Comparison of ENCODE assay signal across 25 mouse cellular contexts in genomic region chr5:73888391-73888790, GRCm38 (mm10).
DNase-seq lines count a peak whose midpoint lies in the region; ATAC-seq and TF ChIP-seq lines count a peak whose summit lies in the region.
"Had no signal": no experiment of that assay in that cellular context is flagged by ENCODE, and none has a peak within 500 bp of the region (broad histone marks: within the 10 kb centered on the region; RNA-seq: fewer than 3 reads in every experiment).

No protein-coding gene starts in this region.

- ATAC-seq in hindbrain, embryonic 11.5 days (ENCODE audit: low FRiP score) = no peak
- ATAC-seq in hindbrain, embryonic 16.5 days = no peak
- no peak for ATAC-seq in heart, embryonic 12.5 days (ENCODE audit: insufficient number of reproducible peaks, low FRiP score)
- ATAC-seq: forebrain, embryonic 15.5 days; hindbrain, postnatal 0 days; inflammation-experienced regulatory T-cells, adult 6 months; intestine, embryonic 16.5 days had no signal

- no peak overlapping the region for H3K9ac ChIP-seq in hindbrain, embryonic 11.5 days (ENCODE audit: low read depth, low read length)
- H3K9ac ChIP-seq in hindbrain, embryonic 16.5 days (ENCODE audit: low read depth, low read length) = no peak overlapping the region
- no peak overlapping the region for H3K9ac ChIP-seq in heart, embryonic 12.5 days
- H3K9ac ChIP-seq: embryonic facial prominence, embryonic 13.5 days; forebrain, embryonic 12.5 days; forebrain, embryonic 15.5 days; hindbrain, embryonic 13.5 days had no signal

- H3K27ac ChIP-seq in hindbrain, embryonic 11.5 days (ENCODE audit: low read depth, low read length) = no peak overlapping the region
- H3K27ac ChIP-seq in hindbrain, embryonic 16.5 days (ENCODE audit: low read depth, low read length) = no peak overlapping the region
- no peak overlapping the region for H3K27ac ChIP-seq in heart, embryonic 12.5 days (ENCODE audit: poor library complexity, severe bottlenecking)
- H3K27ac ChIP-seq in left cerebral cortex, adult 2 months = no peak overlapping the region
- H3K27ac ChIP-seq: embryonic facial prominence, embryonic 10.5 days; embryonic facial prominence, embryonic 13.5 days; forebrain, embryonic 12.5 days; forebrain, embryonic 15.5 days; heart, embryonic 10.5 days; hindbrain, embryonic 13.5 days; hindbrain, postnatal 0 days had no signal

- intact Hi-C loops in left cerebral cortex, adult 2 months (cut with DNase I) = no loop called here

- no peaks in the 10 kb centered on the region for H3K27me3 ChIP-seq in hindbrain, embryonic 11.5 days (ENCODE audit: control insufficient read depth, insufficient read depth, low read length)
- no peaks in the 10 kb centered on the region for H3K27me3 ChIP-seq in hindbrain, embryonic 16.5 days (replicated peaks; ENCODE audit: control insufficient read depth, insufficient read depth, low read length)
- H3K27me3 ChIP-seq in heart, embryonic 12.5 days (replicated peaks) = no peaks in the 10 kb centered on the region
- H3K27me3 ChIP-seq: embryonic facial prominence, embryonic 13.5 days; forebrain, embryonic 12.5 days; forebrain, embryonic 15.5 days; hindbrain, embryonic 13.5 days had no signal

- H3K36me3 ChIP-seq in hindbrain, embryonic 11.5 days (ENCODE audit: control insufficient read depth, insufficient read depth, low read length) = no peaks in the 10 kb centered on the region
- no peaks in the 10 kb centered on the region for H3K36me3 ChIP-seq in hindbrain, embryonic 16.5 days (ENCODE audit: control insufficient read depth, insufficient read depth, low read length)
- no peaks in the 10 kb centered on the region for H3K36me3 ChIP-seq in heart, embryonic 12.5 days
- H3K36me3 ChIP-seq: embryonic facial prominence, embryonic 10.5 days; embryonic facial prominence, embryonic 13.5 days; forebrain, embryonic 12.5 days; forebrain, embryonic 15.5 days; heart, embryonic 10.5 days; hindbrain, embryonic 13.5 days had no signal

- no peak for TF ChIP-seq CTCF in left cerebral cortex, adult 2 months (IDR thresholded peaks at IDR 0.05)

- no peak overlapping the region for H3K4me2 ChIP-seq in hindbrain, embryonic 11.5 days (replicated peaks; ENCODE audit: low read depth, low read length)
- H3K4me2 ChIP-seq in hindbrain, embryonic 16.5 days (ENCODE audit: low read length) = no peak overlapping the region
- H3K4me2 ChIP-seq in heart, embryonic 12.5 days = no peak overlapping the region
- H3K4me2 ChIP-seq: embryonic facial prominence, embryonic 13.5 days; forebrain, embryonic 12.5 days; forebrain, embryonic 15.5 days; hindbrain, embryonic 13.5 days had no signal

- WGBS in hindbrain, embryonic 11.5 days = 49% methylated on average over 2 of the region's 2 CpGs
- WGBS in hindbrain, embryonic 16.5 days = 41% methylated on average over 2 of the region's 2 CpGs
- WGBS in heart, embryonic 12.5 days = 58% methylated on average over 2 of the region's 2 CpGs

- H3K4me3 ChIP-seq in hindbrain, embryonic 11.5 days (ENCODE audit: low read depth, low read length) = no peak overlapping the region
- no peak overlapping the region for H3K4me3 ChIP-seq in hindbrain, embryonic 16.5 days (ENCODE audit: low read length)
- no peak overlapping the region for H3K4me3 ChIP-seq in heart, embryonic 12.5 days
- H3K4me3 ChIP-seq in left cerebral cortex, adult 2 months = no peak overlapping the region
- H3K4me3 ChIP-seq: embryonic facial prominence, embryonic 10.5 days; embryonic facial prominence, embryonic 13.5 days; erythroblast, embryonic 14.5 days; forebrain, embryonic 12.5 days; forebrain, embryonic 15.5 days; heart, embryonic 10.5 days; hindbrain, embryonic 13.5 days had no signal

- peak; percentile 14 for DNase-seq in hindbrain, embryonic 11.5 days (ENCODE audit: low spot score)
- DNase-seq in R1 (ENCODE audit: low read depth, low spot score) = peak; percentile 80
- peak; percentile 9 for DNase-seq in embryo, embryonic 11 days
- peak; percentile 23 for DNase-seq in yolk sac, embryonic 10.5 days (ENCODE audit: low spot score)
- no peak for DNase-seq in left cerebral cortex, adult 2 months (ENCODE audit: extremely low spot score in 1 of 2, low spot score in 2 of 2)
- DNase-seq: adrenal gland, adult 2 months; adrenal gland, postnatal 14 days; cerebellum, adult 11 months; cerebellum, adult 2 months; cerebellum, adult 9-11 months; cerebellum, postnatal 25 days; gastrocnemius, postnatal 25 days; heart, adult 18-20 months had no signal

- no peaks in the 10 kb centered on the region for H3K4me1 ChIP-seq in hindbrain, embryonic 11.5 days (replicated peaks; ENCODE audit: control insufficient read depth, insufficient read depth, low read length)
- H3K4me1 ChIP-seq in hindbrain, embryonic 16.5 days (ENCODE audit: control insufficient read depth, insufficient read depth, low read depth, low read length) = peaks cover 4% of the 10 kb centered on the region; the same call in 1 of the 2 replicates
- H3K4me1 ChIP-seq in heart, embryonic 12.5 days (replicated peaks) = no peaks in the 10 kb centered on the region
- H3K4me1 ChIP-seq: forebrain, embryonic 12.5 days; forebrain, embryonic 15.5 days; heart, embryonic 10.5 days had no signal

- H3K9me3 ChIP-seq in hindbrain, embryonic 11.5 days (ENCODE audit: control insufficient read depth, low read length) = no peaks in the 10 kb centered on the region
- no peaks in the 10 kb centered on the region for H3K9me3 ChIP-seq in hindbrain, embryonic 16.5 days (ENCODE audit: control insufficient read depth, low read length)
- no peaks in the 10 kb centered on the region for H3K9me3 ChIP-seq in heart, embryonic 12.5 days (replicated peaks)
- H3K9me3 ChIP-seq: embryonic facial prominence, embryonic 13.5 days; forebrain, embryonic 12.5 days; forebrain, embryonic 15.5 days; heart, embryonic 10.5 days; hindbrain, embryonic 13.5 days had no signal

Comparison
In these comparisons a context has a peak if more than half of its experiments do, and no peak if none do; other contexts are left out.
1. DNase-seq: peak in hindbrain, embryonic 11.5 days (single experiment), R1 (single experiment), embryo, embryonic 11 days (single experiment) and yolk sac, embryonic 10.5 days (single experiment); none in left cerebral cortex, adult 2 months (0 of 2).